Mouse (Mus musculus) small intestine, adult 2 months (tissue): ENCODE results near the gene Ercc2. TPM values are rescaled to one million over a fixed set of nuclear protein-coding genes. Genes with fewer than 3 reads are reported as not detected.

Experiments used
- H3K27ac ChIP-seq: fragments of 200-500 bp; 2 replicates; pipeline ENCODE4 v1.5.1; 2012; ENCODE audit warnings: low read depth, low read length, control low read depth, inconsistent platforms; ENCODE audit not compliant: insufficient read depth
- H3K27me3 ChIP-seq: fragments of 200-500 bp; 2 replicates; pipeline ENCODE4 v1.6.1; 2012; ENCODE audit warnings: mild to moderate bottlenecking, moderate library complexity, low read length, inconsistent platforms; ENCODE audit not compliant: control insufficient read depth, insufficient read depth
- H3K36me3 ChIP-seq: fragments of 200-500 bp; 2 replicates; pipeline ENCODE4 v1.6.1; 2012; ENCODE audit warnings: mild to moderate bottlenecking, low read length, control low read depth, inconsistent platforms; ENCODE audit not compliant: control insufficient read depth, insufficient read depth
- H3K4me1 ChIP-seq: fragments of 200-500 bp; 2 replicates; pipeline ENCODE4 v1.6.1; 2012; ENCODE audit warnings: low read length, inconsistent platforms, mixed read lengths; ENCODE audit not compliant: control insufficient read depth, insufficient read depth, insufficient read length
- H3K4me3 ChIP-seq: fragments of 200-500 bp; 2 replicates; pipeline ENCODE4 v1.5.1; 2012; ENCODE audit warnings: low read depth, mild to moderate bottlenecking, control low read depth, inconsistent platforms, low read length, moderate library complexity
- CTCF ChIP-seq: fragments of 200-500 bp; IDR thresholded peaks from 2 replicates; pipeline ENCODE4 v1.5.1; 2012; ENCODE audit warnings: low read depth, mild to moderate bottlenecking, control low read depth, inconsistent platforms, low read length, moderate library complexity, mixed read lengths; ENCODE audit not compliant: insufficient replicate concordance, insufficient read length; ENCODE audit errors: extremely low read depth
- POLR2A ChIP-seq: fragments of 200-500 bp; IDR thresholded peaks from 2 replicates; pipeline ENCODE4 v1.6.1; 2012; ENCODE audit warnings: low read depth, mild to moderate bottlenecking, control low read depth, inconsistent platforms, low read length, moderate library complexity
- whole genome bisulfite sequencing: fragments of 180-500 bp; shearing (Covaris S2); methylation state at CpG from one replicate; pipeline ENCODE4 v1.1.7; 2018; 5-methylcytosine and 5-hydroxymethylcytosine counted together
- polyA plus RNA-seq: library from polyadenylated mRNA; depleted of rRNA; stranded (reverse); fragments of >200 nt; gene quantifications from 2 replicates; pipeline ENCODE4 v1.2.3, GENCODE M21; 2012

Gene Ercc2
- polyA plus RNA-seq, 1 experiment, result 31.2 TPM

DNA sequence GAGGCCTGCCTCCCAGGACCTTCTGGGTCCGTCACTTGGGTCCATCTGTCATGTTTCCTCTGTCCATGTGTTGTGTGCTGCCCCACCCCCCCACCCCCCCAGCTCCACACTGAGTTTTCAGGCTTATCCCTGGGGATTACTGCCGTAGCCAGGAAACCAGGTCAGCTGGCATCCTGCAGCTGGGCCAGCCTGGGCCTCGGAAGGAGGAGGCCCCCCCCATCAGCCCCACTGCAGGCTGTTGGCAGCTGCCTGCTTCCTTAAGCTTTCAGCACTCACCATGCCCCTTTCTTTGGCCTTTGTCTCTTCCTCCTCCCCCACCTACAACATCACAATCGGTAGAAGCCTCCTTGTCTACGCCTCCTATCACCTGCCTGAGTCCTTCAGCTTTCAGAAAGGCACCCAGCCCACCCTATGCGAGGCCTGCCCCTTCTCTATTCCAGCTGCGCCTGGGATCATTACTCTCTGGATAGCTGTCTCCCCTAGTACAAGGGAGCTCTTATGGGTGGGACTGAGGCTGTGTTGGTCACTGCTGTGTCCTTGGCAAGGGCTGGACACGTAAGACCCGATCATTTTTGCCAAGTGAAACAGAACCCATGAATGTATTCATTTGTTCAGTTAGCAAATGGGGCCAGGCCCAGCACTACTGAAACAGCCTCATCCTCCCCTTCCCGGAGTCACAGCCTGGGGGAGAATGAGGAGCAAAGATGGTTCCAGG lies 7.0 kb downstream of the Ercc2 start:
- Histone ChIP-seq H3K27me3 (no peaks in the 10 kb centered on the region), H3K27ac (no peak overlapping the region), H3K4me1 (no peaks in the 10 kb centered on the region), H3K4me3 (no peak overlapping the region), H3K36me3 (peaks cover 73% of the 10 kb centered on the region)
- 82% methylated on average over 10 of the region's 10 CpGs for WGBS
- TF ChIP-seq POLR2A, result 0 out of 2 replicates have a peak, but pooled peaks have one; percentile 14
- no peak for TF ChIP-seq CTCF

DNA sequence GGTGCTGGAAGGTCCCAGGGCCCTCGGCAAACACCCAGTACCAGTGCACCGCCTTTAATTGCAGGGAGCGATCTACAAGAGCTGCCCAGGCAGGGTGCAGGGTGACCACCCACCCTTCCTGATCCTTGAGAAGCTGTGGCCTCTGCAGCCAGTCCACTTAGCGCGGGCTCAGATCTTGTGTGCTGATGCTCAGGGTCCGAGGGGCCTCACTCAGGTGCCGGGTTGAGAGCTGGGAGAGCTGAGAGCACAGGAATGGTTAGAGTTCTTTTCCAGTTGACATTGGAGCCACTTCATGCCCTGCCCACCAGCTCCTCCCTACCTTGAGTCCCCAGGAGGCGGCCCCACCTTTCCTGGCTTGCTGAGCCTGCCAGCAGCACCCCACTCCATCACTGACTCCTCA lies 12.7 kb downstream of the Ercc2 start:
- H3K4me3 ChIP-seq, result no peak overlapping the region
- H3K27ac ChIP-seq, result no peak overlapping the region
- WGBS, result 87% methylated on average over 8 of the region's 8 CpGs

DNA sequence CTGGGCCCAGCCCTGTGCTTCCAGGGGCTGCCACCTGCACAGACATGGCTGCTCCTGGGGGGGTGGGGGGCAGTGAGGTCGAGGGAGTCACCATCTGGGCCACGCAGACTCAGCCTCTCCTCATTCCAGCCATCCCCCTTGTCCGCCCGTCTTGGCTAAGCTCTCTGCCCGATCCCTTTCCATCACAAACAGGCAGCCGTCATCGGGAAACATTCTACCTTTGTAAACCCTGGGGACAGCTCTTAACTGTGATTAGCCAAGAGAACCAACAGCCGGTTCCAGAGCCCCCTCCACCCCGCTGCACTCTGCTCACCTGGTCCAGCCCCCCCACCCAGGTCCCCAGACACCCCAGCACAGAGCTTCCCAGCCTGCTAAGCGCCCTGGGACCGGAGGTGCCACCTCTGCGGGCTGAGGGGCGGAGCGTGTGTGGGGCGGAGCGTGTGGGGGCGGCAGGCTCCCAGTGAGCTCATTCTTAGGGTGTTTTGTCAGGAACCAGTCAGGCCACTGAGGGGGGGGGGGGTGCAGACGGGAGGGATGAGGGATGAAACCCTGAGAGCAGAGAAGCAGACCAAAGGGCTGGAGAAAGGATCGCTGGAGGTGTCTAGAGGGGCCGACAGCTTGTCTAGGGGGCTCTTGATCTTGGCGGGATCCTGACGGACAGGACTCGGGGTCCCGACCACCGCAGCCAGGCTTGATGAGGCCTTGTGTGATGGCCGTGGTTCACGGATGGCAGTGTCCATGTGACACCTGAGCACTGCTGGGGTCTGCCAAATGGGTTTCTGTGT lies 17.9 kb downstream of the Ercc2 start:
- Histone ChIP-seq H3K4me1 (peaks cover 9% of the 10 kb centered on the region), H3K36me3 (peaks cover 7% of the 10 kb centered on the region), H3K27me3 (peaks cover 7% of the 10 kb centered on the region), H3K27ac (no peak overlapping the region), H3K4me3 (peak overlapping the region; percentile 17)
- WGBS, result 5% methylated on average over 27 of the region's 27 CpGs
- TF ChIP-seq POLR2A, result no peak
- no peak for TF ChIP-seq CTCF

More for the DNA sequence above, 12.7 kb downstream of the Ercc2 start:
- H3K27me3 ChIP-seq, result no peaks in the 10 kb centered on the region
- 0 out of 2 replicates have a peak, but pooled peaks cover 3% of the 10 kb centered on the region for H3K4me1 ChIP-seq
- TF ChIP-seq POLR2A (no peak), CTCF (no peak)
- peaks cover 51% of the 10 kb centered on the region for H3K36me3 ChIP-seq

DNA sequence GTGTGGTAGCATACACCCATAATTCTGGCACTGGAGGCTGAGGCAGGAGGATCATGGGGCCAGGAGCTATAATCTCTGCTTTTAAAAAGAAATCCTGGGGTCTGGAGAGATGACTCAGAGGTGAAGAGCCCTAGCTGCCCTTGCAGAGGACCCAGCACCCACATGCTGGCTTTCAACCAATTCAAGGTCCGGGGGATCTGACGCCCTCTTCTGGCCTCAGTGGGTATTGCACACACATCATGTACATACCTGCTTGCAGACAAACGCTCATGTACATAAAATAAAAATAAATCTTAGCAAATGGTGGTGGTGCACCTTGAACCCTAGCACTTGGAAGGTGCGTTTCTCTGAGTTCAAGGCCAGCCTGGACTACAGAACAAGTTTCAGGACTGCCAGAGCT lies 19.1 kb downstream of the Ercc2 start:
- no peak for TF ChIP-seq POLR2A
- TF ChIP-seq CTCF, result peak; percentile 39; the same call in 1 of the 2 replicates
- 86% methylated on average over 4 of the region's 4 CpGs for WGBS
- H3K27ac ChIP-seq, result no peak overlapping the region
- no peak overlapping the region for H3K4me3 ChIP-seq
- peaks cover 7% of the 10 kb centered on the region for H3K27me3 ChIP-seq
- H3K4me1 ChIP-seq, result peaks cover 11% of the 10 kb centered on the region
- H3K36me3 ChIP-seq, result no peaks in the 10 kb centered on the region

DNA sequence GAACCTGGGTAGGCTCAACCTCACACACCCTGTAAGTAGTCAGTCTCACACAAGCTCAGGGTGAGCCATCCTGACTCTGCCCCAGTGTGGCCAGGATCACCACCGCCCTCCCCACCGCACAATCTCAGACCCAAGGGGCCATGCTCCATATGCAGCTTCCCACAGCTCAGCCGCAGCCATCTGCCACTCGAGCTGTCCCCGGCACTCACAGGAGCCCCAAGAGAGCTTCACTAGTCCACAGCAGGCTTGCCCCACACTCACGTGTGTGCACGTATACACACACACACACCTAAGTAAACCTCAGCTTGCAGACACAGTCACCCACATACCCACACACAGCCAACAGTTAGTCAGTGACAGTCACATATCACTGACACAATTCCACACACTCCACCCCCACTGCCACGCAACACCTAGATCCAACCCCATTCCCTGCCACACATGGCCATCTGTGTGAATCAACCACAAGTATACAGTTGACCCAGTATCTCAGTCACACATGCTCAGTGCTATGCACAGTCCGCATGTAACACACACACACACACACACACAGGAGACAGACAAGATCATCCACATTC lies 20.8 kb downstream of the Ercc2 start:
- no peak overlapping the region for H3K4me3 ChIP-seq
- no peak for TF ChIP-seq POLR2A
- no peak for TF ChIP-seq CTCF
- WGBS, result 76% methylated on average over 9 of the region's 9 CpGs

DNA sequence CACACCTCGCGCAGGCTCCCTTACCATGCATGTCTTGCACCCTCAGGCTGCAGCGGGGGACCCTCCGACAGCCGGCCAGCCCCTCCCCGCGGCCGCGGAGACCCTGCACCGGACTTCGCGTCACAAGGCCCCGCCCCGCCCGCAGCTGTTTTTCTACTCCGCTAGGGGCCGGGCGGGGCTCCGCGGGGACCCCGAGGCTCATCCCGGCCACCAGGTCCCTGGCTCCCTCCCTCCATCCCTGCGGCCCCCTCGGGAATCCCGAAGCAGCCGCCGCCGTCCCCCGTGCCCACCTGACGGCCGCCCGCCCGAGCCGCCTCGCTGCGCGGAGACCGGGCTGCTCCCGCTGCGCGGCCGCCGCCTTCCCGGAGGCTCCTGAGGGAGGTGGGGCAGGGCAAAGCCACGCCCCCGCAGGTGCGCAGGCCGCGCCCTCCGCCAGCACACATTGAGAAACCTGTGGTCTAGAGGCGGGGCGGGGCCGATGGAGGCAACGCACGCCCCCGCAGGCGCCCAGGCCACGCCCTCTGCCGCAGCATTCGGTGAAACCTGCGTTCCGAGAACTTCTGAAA lies 22.0 kb downstream of the Ercc2 start, which contains the start of gene Klc3:
Gene Klc3 (minus strand): TSS at position 374 of the 566 bp plus-strand sequence.
- WGBS, result 1% methylated on average over 62 of the region's 62 CpGs
- Histone ChIP-seq H3K4me1 (peaks cover 11% of the 10 kb centered on the region), H3K4me3 (peak within 1 kb of the TSS; percentile 64), H3K36me3 (no peaks in the 10 kb centered on the region), H3K27me3 (peaks cover 7% of the 10 kb centered on the region), H3K27ac (no peak within 1 kb of the TSS)
- TF ChIP-seq CTCF (no peak), POLR2A (no peak)

More for the DNA sequence above, 20.8 kb downstream of the Ercc2 start:
- Histone ChIP-seq H3K27ac (no peak overlapping the region), H3K36me3 (no peaks in the 10 kb centered on the region), H3K27me3 (peaks cover 7% of the 10 kb centered on the region), H3K4me1 (peaks cover 11% of the 10 kb centered on the region)

DNA sequence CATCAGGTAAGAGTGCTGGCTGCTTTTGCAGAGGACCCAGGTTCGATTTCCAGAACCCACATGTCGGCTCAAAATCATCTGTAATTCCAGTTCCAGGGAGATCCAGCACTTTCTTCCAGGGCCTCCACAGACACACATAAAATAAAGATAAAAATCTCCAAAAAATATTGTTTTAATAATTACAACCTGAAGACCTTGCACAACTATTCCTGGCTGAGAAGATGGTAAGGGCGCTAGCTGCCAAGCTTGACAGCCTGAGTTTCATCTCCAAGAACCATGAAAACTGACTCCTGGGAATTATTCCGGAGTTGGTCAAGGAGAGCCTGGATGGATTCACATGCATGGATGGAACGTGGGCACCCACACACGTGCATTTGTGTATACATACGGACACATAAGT lies 22.7 kb downstream of the Ercc2 start, which contains the start of gene Ckm:
Gene Ckm (plus strand): TSS at position 301 of the 400 bp plus-strand sequence.
- Histone ChIP-seq H3K4me1 (peaks cover 8% of the 10 kb centered on the region), H3K27ac (no peak within 1 kb of the TSS), H3K36me3 (no peaks in the 10 kb centered on the region), H3K27me3 (peaks cover 7% of the 10 kb centered on the region), H3K4me3 (peak within 1 kb of the TSS; percentile 64)
- TF ChIP-seq CTCF (no peak), POLR2A (no peak)
- 48% methylated on average over 7 of the region's 7 CpGs for WGBS
